Mouse (Mus musculus): ENCODE results near the gene Itga6. TPM values are rescaled to one million over a fixed set of nuclear protein-coding genes. Genes with fewer than 3 reads are reported as not detected.

Itga6 gene
- polyA plus RNA-seq, 1 experiment from 2014 or later = 82.4 TPM

GRCm38 (mm10) chr2:71888437-71888836, 143.0 kb downstream of the Itga6 start:
- Histone ChIP-seq H3K27me3 (ENCODE audit: insufficient read depth, low read length) (no peaks in the 10 kb centered on the region), H3K27ac (no peak overlapping the region), H3K9ac (ENCODE audit: low read depth, low read length) (no peak overlapping the region), H3K9me3 (replicated peaks; ENCODE audit: low read length) (no peaks in the 10 kb centered on the region), H3K4me3 (replicated peaks; ENCODE audit: low read depth, low read length) (no peak overlapping the region), H3K4me2 (ENCODE audit: low read length) (no peak overlapping the region), H3K4me1 (replicated peaks; ENCODE audit: insufficient read depth, low read length) (no peaks in the 10 kb centered on the region), H3K36me3 (ENCODE audit: insufficient read depth, low read length) (peaks cover 48% of the 10 kb centered on the region)
- ATAC-seq (replicated peaks; ENCODE audit: low FRiP score, low read depth) = no peak
- no peak for DNase-seq (ENCODE audit: low spot score)
- no peak; the same call in 1 of the 2 replicates for TF ChIP-seq CTCF (IDR thresholded peaks at IDR 0.05; ENCODE audit: low read depth)
- 84% methylated on average over 4 of the region's 4 CpGs for whole genome bisulfite sequencing

- Histone ChIP-seq H3K36me3 (ENCODE audit: insufficient read depth, low read length) (peaks cover 36% of the 10 kb centered on the region), H3K4me3 (replicated peaks; ENCODE audit: low read depth, low read length) (no peak overlapping the region), H3K9me3 (replicated peaks; ENCODE audit: low read length) (no peaks in the 10 kb centered on the region), H3K27me3 (ENCODE audit: insufficient read depth, low read length) (no peaks in the 10 kb centered on the region), H3K27ac (no peak overlapping the region), H3K9ac (ENCODE audit: low read depth, low read length) (no peak overlapping the region), H3K4me1 (replicated peaks; ENCODE audit: insufficient read depth, low read length) (no peaks in the 10 kb centered on the region), H3K4me2 (ENCODE audit: low read length) (no peak overlapping the region)
- 83% methylated on average over 2 of the region's 2 CpGs for WGBS
- DNase-seq (ENCODE audit: low spot score) = no peak
- no peak for ATAC-seq (replicated peaks; ENCODE audit: low FRiP score, low read depth)
- no peak for TF ChIP-seq CTCF (IDR thresholded peaks at IDR 0.05; ENCODE audit: low read depth)
Observed at GRCm38 (mm10) chr2:71891536-71891935, 146.1 kb downstream of the Itga6 start.

GRCm38 (mm10) chr2:71892741-71893349, 147.4 kb downstream of the Itga6 start:
- DNase-seq (ENCODE audit: low spot score) (no peak), ATAC-seq (replicated peaks; ENCODE audit: low FRiP score, low read depth) (no peak)
- Histone ChIP-seq H3K27me3 (ENCODE audit: insufficient read depth, low read length) (no peaks in the 10 kb centered on the region), H3K4me3 (replicated peaks; ENCODE audit: low read depth, low read length) (no peak overlapping the region), H3K4me1 (replicated peaks; ENCODE audit: insufficient read depth, low read length) (peaks cover 4% of the 10 kb centered on the region; the same call in 1 of the 2 replicates), H3K9ac (ENCODE audit: low read depth, low read length) (no peak overlapping the region), H3K9me3 (replicated peaks; ENCODE audit: low read length) (no peaks in the 10 kb centered on the region), H3K36me3 (ENCODE audit: insufficient read depth, low read length) (peaks cover 28% of the 10 kb centered on the region), H3K27ac (no peak overlapping the region), H3K4me2 (ENCODE audit: low read length) (no peak overlapping the region)
- 78% methylated on average over 7 of the region's 7 CpGs for WGBS
- TF ChIP-seq CTCF (IDR thresholded peaks at IDR 0.05; ENCODE audit: low read depth) = no peak

GRCm38 (mm10) chr2:71895596-71896286, 150.3 kb downstream of the Itga6 start:
- no peak for DNase-seq (ENCODE audit: low spot score)
- Histone ChIP-seq H3K4me2 (ENCODE audit: low read length) (no peak overlapping the region), H3K27ac (no peak overlapping the region)

GRCm38 (mm10) chr2:71897420-71897819, 152.0 kb downstream of the Itga6 start:
- WGBS = 36% methylated on average over 12 of the region's 12 CpGs
- H3K9me3 ChIP-seq (replicated peaks; ENCODE audit: low read length) = no peaks in the 10 kb centered on the region
- no peak for ATAC-seq (replicated peaks; ENCODE audit: low FRiP score, low read depth)
- 0 out of 2 replicates have a peak overlapping the region, but pooled peaks have one; percentile 34 for H3K27ac ChIP-seq
- no peaks in the 10 kb centered on the region for H3K27me3 ChIP-seq (ENCODE audit: insufficient read depth, low read length)
- no peak overlapping the region for H3K4me2 ChIP-seq (ENCODE audit: low read length)
- H3K36me3 ChIP-seq (ENCODE audit: insufficient read depth, low read length) = peaks cover 27% of the 10 kb centered on the region
- H3K9ac ChIP-seq (ENCODE audit: low read depth, low read length) = no peak overlapping the region
- peaks cover 4% of the 10 kb centered on the region; the same call in 1 of the 2 replicates for H3K4me1 ChIP-seq (replicated peaks; ENCODE audit: insufficient read depth, low read length)
- H3K4me3 ChIP-seq (replicated peaks; ENCODE audit: low read depth, low read length) = no peak overlapping the region
- DNase-seq (ENCODE audit: low spot score) = peak; percentile 45
- no peak for TF ChIP-seq CTCF (IDR thresholded peaks at IDR 0.05; ENCODE audit: low read depth)

More at GRCm38 (mm10) chr2:71895596-71896286, 150.3 kb downstream of the Itga6 start:
- peaks cover 21% of the 10 kb centered on the region; the same call in 1 of the 2 replicates for H3K36me3 ChIP-seq (ENCODE audit: insufficient read depth, low read length)
- H3K4me3 ChIP-seq (replicated peaks; ENCODE audit: low read depth, low read length) = no peak overlapping the region
- no peak for ATAC-seq (replicated peaks; ENCODE audit: low FRiP score, low read depth)
- 95% methylated on average over 13 of the region's 13 CpGs for WGBS
- no peaks in the 10 kb centered on the region for H3K27me3 ChIP-seq (ENCODE audit: insufficient read depth, low read length)
- no peaks in the 10 kb centered on the region for H3K9me3 ChIP-seq (replicated peaks; ENCODE audit: low read length)
- no peak overlapping the region for H3K9ac ChIP-seq (ENCODE audit: low read depth, low read length)
- peaks cover 4% of the 10 kb centered on the region; the same call in 1 of the 2 replicates for H3K4me1 ChIP-seq (replicated peaks; ENCODE audit: insufficient read depth, low read length)
- no peak for TF ChIP-seq CTCF (IDR thresholded peaks at IDR 0.05; ENCODE audit: low read depth)

- peak; percentile 91 for TF ChIP-seq CTCF (IDR thresholded peaks at IDR 0.05; ENCODE audit: low read depth)
- ATAC-seq (replicated peaks; ENCODE audit: low FRiP score, low read depth) (no peak), DNase-seq (ENCODE audit: low spot score) (peak; percentile 84)
- H3K9ac ChIP-seq (ENCODE audit: low read depth, low read length) = no peak overlapping the region
- H3K4me2 ChIP-seq (ENCODE audit: low read length) = no peak overlapping the region
- H3K27me3 ChIP-seq (ENCODE audit: insufficient read depth, low read length) = no peaks in the 10 kb centered on the region
- WGBS = 47% methylated on average over 8 of the region's 8 CpGs
- peaks cover 17% of the 10 kb centered on the region; the same call in 1 of the 2 replicates for H3K36me3 ChIP-seq (ENCODE audit: insufficient read depth, low read length)
- peaks cover 4% of the 10 kb centered on the region; the same call in 1 of the 2 replicates for H3K4me1 ChIP-seq (replicated peaks; ENCODE audit: insufficient read depth, low read length)
- H3K4me3 ChIP-seq (replicated peaks; ENCODE audit: low read depth, low read length) = no peak overlapping the region
- H3K9me3 ChIP-seq (replicated peaks; ENCODE audit: low read length) = no peaks in the 10 kb centered on the region
- H3K27ac ChIP-seq = no peak overlapping the region
Observed at GRCm38 (mm10) chr2:71898335-71898856, 153.0 kb downstream of the Itga6 start.
